Mouse (Mus musculus): ENCODE data around the gene Sohlh2.

The Sohlh2 gene

DNA sequence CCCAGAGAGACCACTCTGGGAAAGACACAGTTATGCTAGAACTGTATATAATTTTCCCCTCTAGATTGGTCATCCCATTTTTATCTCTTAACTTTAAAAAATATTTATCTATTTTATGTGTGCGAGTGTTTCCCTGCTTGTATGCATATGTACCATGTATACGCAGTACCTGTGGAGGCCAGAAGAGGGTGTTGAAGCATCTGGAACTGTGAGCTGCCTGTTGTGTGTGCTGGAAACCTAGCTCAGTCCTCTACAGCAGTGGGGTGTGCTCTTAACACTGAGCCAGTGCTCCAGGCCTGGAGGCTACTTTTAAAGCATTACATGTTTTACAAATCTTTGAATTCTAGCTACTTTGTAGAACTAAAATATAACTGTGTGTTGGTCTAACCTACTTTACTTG is 24.6 kb downstream of the Sohlh2 start:
- in situ Hi-C loops (cut with MboI, MseI), result no loop called here

- in situ Hi-C loops (cut with MboI, MseI), result no loop called here
These were observed 25.8 kb downstream of the Sohlh2 start for GRCm38 (mm10) chr3:55207665-55208064.

GRCm38 (mm10) chr3:55212254-55212653 is 30.4 kb downstream of the Sohlh2 start:
- in situ Hi-C loops (cut with MboI, MseI), result no loop called here

DNA sequence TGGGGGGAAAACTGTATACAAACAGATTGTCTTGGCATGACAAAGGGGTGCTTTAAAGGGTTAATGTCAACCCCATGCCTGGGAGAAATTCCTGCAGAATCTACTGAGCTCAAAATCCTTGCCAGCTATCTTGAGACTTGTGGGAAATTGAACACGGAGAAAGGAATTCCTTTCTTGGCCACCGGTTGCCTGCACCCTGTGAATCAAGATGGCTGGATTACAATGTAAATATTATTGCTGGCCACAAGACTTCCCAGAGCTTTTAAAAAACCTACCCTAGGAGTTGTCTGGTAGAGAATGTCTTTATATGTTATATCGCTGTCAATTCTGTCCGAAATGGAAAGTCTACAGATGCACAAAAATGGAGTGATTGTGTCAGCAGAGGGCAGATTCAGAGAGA is 32.0 kb downstream of the Sohlh2 start:
- in situ Hi-C loops (cut with MboI, MseI), result no loop called here

- in situ Hi-C loops (cut with MboI, MseI), result no loop called here
These were observed 32.6 kb downstream of the Sohlh2 start for GRCm38 (mm10) chr3:55214413-55214812.

GRCm38 (mm10) chr3:55222502-55222901 is 40.7 kb downstream of the Sohlh2 start:
- in situ Hi-C loops (cut with MboI, MseI), result no loop called here

DNA sequence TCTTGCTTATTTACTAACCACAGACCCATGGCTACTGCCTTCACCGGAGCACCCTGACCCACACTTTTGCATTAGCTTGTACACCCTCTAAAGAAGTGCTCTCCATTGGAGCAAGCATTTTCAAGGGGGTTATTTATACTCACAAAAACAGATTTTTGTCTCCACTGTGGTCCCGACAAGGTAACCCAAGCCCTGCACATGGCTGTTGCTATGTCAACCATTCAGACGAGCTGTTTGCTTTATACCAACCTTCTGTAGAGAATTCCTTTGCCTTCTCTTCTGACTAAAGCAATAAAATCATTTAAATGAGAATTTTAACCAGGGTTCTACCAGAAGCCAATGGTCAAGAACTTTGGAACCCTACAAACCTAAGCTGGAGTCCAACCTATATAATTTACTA is 42.0 kb downstream of the Sohlh2 start:
- in situ Hi-C loops (cut with MboI, MseI), result no loop called here

GRCm38 (mm10) chr3:55226501-55227213 is 44.8 kb downstream of the Sohlh2 start:
- in situ Hi-C loops (cut with MboI, MseI), result no loop called here

GRCm38 (mm10) chr3:55227214-55227581 is 45.4 kb downstream of the Sohlh2 start:
- in situ Hi-C loops (cut with MboI, MseI), result no loop called here

DNA sequence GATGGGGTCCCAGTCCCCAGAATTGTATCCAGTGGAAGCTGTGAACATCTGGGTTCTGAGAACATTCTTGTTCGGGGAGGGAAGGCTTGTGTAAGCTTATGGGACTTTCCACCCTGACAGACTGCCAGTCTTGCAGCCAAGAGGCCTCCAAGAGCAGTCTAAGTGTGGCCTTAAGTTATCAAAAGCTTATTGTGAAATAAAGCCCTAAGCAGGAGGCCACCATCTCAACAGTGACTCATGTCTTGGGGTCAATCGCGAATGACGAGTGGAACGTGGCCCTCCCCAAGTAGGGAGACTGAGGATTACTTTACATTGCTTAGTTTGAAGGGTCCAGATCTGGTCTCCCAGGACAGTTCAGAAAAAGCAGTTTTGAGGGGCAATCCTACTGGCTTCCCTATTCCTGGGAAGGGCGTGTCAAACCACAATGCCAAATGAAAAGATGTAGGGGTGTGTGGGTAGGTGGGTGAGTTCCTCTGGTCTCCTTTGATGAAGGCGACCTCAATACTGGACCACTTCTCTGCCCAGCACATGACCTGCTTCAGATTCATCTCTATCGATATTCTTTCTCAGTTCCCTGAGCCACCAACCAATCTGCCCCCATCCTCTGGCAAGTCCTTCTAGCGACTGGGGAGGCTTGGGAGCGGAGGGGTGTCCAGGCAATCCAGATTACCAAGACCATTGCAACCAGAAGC is 60.0 kb downstream of the Sohlh2 start, which contains the start of gene Dclk1:
Gene Dclk1 (plus strand): TSS at position 635 of the 692 bp plus-strand sequence.
- in situ Hi-C loops (cut with MboI, MseI), result no loop called here

GRCm38 (mm10) chr3:55242422-55243055 is 60.7 kb downstream of the Sohlh2 start:
- in situ Hi-C loops (cut with MboI, MseI), result no loop called here

GRCm38 (mm10) chr3:55243056-55243471 is 61.2 kb downstream of the Sohlh2 start:
- in situ Hi-C loops (cut with MboI, MseI), result no loop called here

GRCm38 (mm10) chr3:55244087-55244486 is 62.3 kb downstream of the Sohlh2 start:
- in situ Hi-C loops (cut with MboI, MseI), result no loop called here

DNA sequence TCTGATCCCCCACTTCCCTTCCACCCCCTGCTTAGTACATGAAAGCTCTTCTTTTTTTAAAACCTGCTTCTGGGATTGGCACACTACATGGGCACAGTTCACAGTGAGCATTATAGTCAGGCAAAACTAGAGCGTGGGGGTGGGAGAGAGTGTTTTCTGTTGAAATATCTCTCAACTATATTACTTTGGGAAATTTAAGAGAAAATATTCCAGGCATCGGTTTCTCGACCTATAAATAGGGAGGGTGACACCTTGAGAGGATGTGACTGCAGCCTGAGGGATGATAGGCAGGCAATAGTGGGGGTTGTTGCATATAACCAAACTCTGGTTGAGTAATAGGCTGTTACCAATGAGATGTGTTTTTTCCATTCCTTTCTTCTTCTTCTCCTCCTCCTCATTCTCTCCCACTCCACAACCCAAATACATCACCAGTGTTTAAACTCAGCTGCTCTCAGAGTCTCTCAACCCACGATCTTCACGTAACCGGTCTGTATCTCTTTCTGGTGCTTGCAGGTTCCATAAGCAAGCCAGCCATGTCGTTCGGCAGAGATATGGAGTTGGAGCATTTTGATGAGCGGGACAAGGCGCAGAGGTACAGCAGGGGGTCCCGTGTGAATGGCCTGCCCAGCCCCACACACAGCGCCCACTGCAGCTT is 64.9 kb downstream of the Sohlh2 start:
- in situ Hi-C loops (cut with MboI, MseI), result no loop called here

DNA sequence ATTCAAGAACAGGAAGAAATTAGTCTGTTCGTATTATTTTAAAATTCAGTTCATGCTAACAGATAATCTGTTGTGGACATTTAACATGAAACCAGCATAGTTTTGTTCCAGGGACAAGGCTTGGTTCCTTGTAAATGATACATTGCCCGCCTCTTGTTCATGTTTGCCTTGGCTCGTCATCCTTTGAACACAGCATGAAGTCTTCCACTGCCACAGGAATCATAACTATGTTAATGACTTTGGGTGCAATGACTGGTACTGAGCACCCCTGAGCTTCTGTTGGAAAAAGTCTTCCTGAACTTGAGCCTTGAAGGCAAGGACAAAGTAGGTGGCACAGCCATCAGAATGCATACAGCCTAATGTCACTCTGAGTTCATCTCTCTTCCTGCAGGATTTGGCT is 66.2 kb downstream of the Sohlh2 start:
- in situ Hi-C loops (cut with MboI, MseI), result no loop called here

DNA sequence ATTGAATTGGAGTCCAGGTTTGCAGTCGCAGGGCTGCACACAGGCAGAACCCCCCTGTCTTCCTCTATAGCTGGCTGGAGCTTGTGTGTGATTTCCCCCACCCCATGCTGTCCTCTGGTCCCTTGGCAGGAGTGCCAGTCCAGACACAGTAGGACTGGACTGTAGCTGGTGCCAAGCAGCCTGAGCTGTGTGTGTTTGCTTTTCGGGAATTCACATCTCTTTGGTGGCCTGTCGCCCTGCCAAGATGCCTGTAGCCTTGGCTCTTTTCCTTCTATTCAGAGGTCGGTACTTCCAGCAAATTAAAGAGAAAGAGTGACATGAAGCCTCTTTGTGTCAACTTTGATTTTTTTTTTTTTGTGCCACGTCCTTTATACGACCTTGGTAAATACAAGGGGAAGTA is 66.7 kb downstream of the Sohlh2 start:
- in situ Hi-C loops (cut with MboI, MseI), result no loop called here

DNA sequence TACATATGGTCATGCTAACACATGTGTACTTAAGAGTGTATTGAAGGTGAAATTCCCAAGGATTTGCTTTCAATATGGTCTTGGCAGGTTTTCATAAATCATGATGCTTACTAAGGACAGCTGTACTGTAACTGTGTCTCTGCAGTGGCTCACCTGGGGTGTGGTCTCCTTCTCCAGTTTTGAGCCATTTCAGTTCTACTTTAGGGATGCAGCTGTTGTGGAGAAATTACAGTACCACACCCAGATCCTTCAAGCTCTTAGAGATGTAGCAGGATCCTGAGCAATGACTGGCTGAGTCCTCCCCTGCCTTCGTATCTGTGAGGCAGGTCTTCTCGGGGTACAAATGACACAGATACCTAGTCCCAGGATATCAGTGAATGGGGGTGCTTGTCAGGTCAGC is 68.8 kb downstream of the Sohlh2 start:
- in situ Hi-C loops (cut with MboI, MseI), result no loop called here
